Mouse (Mus musculus) midbrain, postnatal 0 days (tissue): ENCODE results near the gene Phox2a. TPM values are rescaled to one million over a fixed set of nuclear protein-coding genes. Genes with fewer than 3 reads are reported as not detected.

Source experiments
- ATAC-seq: fragments of 200-750 bp; cut with Nextera tagmentation; 2 replicates; pipeline ENCODE4 v1.8.0; 2017; ENCODE audit warnings: moderate number of reproducible peaks, mild to moderate bottlenecking, moderate TSS enrichment, moderate library complexity; ENCODE audit not compliant: low FRiP score
- DNase-seq: peaks from one replicate; pipeline ENCODE4 v3.0.0-alpha.2; 2015; ENCODE audit warnings: low spot score
- H3K27ac ChIP-seq: fragments of 300-500 bp; sonication (generic); 2 replicates; pipeline ENCODE4 v1.5.1; 2014; ENCODE audit warnings: low read depth, mild to moderate bottlenecking, low read length, mixed read lengths
- H3K27me3 ChIP-seq: fragments of 300-500 bp; sonication (generic); 2 replicates; pipeline ENCODE4 v1.6.1; 2014; ENCODE audit warnings: low read length, control low read depth, mixed read lengths; ENCODE audit not compliant: insufficient read depth
- H3K36me3 ChIP-seq: fragments of 300-500 bp; sonication (generic); 2 replicates; pipeline ENCODE4 v1.6.1; 2014; ENCODE audit warnings: low read length, control low read depth, mixed read lengths; ENCODE audit not compliant: insufficient read depth
- H3K4me1 ChIP-seq: fragments of 300-500 bp; sonication (generic); 2 replicates; pipeline ENCODE4 v1.6.1; 2014; ENCODE audit warnings: mild to moderate bottlenecking, control low read depth, antibody characterized with exemption, low read length, mixed read lengths; ENCODE audit not compliant: insufficient read depth
- H3K4me2 ChIP-seq: fragments of 300-500 bp; sonication (generic); 2 replicates; pipeline ENCODE4 v1.6.1; 2014; ENCODE audit warnings: low read depth, mild to moderate bottlenecking, low read length, mixed read lengths; ENCODE audit not compliant: poor library complexity, severe bottlenecking
- H3K4me3 ChIP-seq: fragments of 300-500 bp; sonication (generic); 2 replicates; pipeline ENCODE4 v1.5.1; 2014; ENCODE audit warnings: low read depth, mild to moderate bottlenecking, low read length, moderate library complexity
- H3K9ac ChIP-seq: fragments of 300-500 bp; sonication (generic); replicated peaks from 2 replicates; pipeline ENCODE4 v1.6.1; 2014; ENCODE audit warnings: mild to moderate bottlenecking, low read length, moderate library complexity, mixed read lengths; ENCODE audit not compliant: poor library complexity, severe bottlenecking
- H3K9me3 ChIP-seq: fragments of 300-500 bp; sonication (generic); 2 replicates; pipeline ENCODE4 v1.6.1; 2016; ENCODE audit warnings: low read length, control low read depth
- CTCF ChIP-seq: IDR thresholded peaks from 2 replicates; pipeline ENCODE4 v1.5.1; 2016; ENCODE audit warnings: antibody characterized with exemption, mild to moderate bottlenecking
- WGBS: fragments of 180-500 bp; shearing (Covaris S2); extraction: QIAGEN DNeasy Blood & Tissue Kit; methylation state at CpG from one replicate; pipeline ENCODE4 v1.1.7; 2014; 5-methylcytosine and 5-hydroxymethylcytosine counted together
- polyA plus RNA-seq: library from polyadenylated mRNA; unstranded; fragments of >200 nt; fragmentation: Nextera tagmentation; extraction: Ambion mirVana; gene quantifications from 2 replicates; pipeline ENCODE4 v1.2.1, GENCODE M21; 2015
- total RNA-seq: library from RNA; depleted of rRNA; stranded (reverse); fragments of >200 nt; gene quantifications from 2 replicates; pipeline ENCODE4 v1.2.3, GENCODE M21; 2014; rRNA removed

Gene Phox2a
- total and polyA plus RNA-seq, 2 experiments from 2014 or later, result 0.12 to 0.82 TPM

- ATAC-seq, result no peak
Observed at GRCm38 (mm10) chr7:101870629-101871028, 52.5 kb downstream of the Phox2a start, which contains the start of gene Folr1. TSS of gene Folr1 (minus strand) at chr7:101870788.

GRCm38 (mm10) chr7:101871296-101871695, 53.2 kb downstream of the Phox2a start:
- DNase-seq, result no peak
- Histone ChIP-seq H3K27ac (no peak overlapping the region), H3K4me2 (no peak overlapping the region), H3K9ac (no peak overlapping the region), H3K27me3 (no peaks in the 10 kb centered on the region), H3K4me3 (no peak overlapping the region), H3K36me3 (no peaks in the 10 kb centered on the region), H3K9me3 (no peaks in the 10 kb centered on the region), H3K4me1 (no peaks in the 10 kb centered on the region)
- WGBS, result 75% methylated on average over 3 of the region's 3 CpGs
- no peak for TF ChIP-seq CTCF
- no peak for ATAC-seq

More at GRCm38 (mm10) chr7:101870629-101871028, 52.5 kb downstream of the Phox2a start, which contains the start of gene Folr1:
- no peak within 1 kb of the TSS for H3K4me2 ChIP-seq
- no peaks in the 10 kb centered on the region for H3K27me3 ChIP-seq
- WGBS, result 85% methylated on average over 2 of the region's 2 CpGs
- no peak within 1 kb of the TSS for H3K27ac ChIP-seq
- H3K9ac ChIP-seq, result no peak within 1 kb of the TSS
- no peak for DNase-seq
- H3K36me3 ChIP-seq, result no peaks in the 10 kb centered on the region
- no peak for TF ChIP-seq CTCF
- H3K9me3 ChIP-seq, result no peaks in the 10 kb centered on the region
- H3K4me1 ChIP-seq, result no peaks in the 10 kb centered on the region
- no peak within 1 kb of the TSS for H3K4me3 ChIP-seq

Other genes starting within 250 kb of the Phox2a start
- not detected in 2 replicates for gene Art2b, start 232.7 kb upstream of the Phox2a start, total RNA-seq
- not detected in 2 replicates for gene Art2b, start 232.7 kb upstream of the Phox2a start, polyA plus RNA-seq
- gene Clpb, start 154.7 kb upstream of the Phox2a start, total RNA-seq, result 39.7 and 53.1 TPM in 2 replicates
- 33.4 and 43.3 TPM in 2 replicates for gene Clpb, start 154.7 kb upstream of the Phox2a start, polyA plus RNA-seq
- 16.8 and 21.2 TPM in 2 replicates for gene Inppl1, start 19.9 kb downstream of the Phox2a start, total RNA-seq
- gene Inppl1, start 19.9 kb downstream of the Phox2a start, polyA plus RNA-seq, result 5.7 and 8.0 TPM in 2 replicates
- gene Folr2, start 38.9 kb downstream of the Phox2a start, total RNA-seq, result 2.6 and 3.4 TPM in 2 replicates
- 2.3 and 3.5 TPM in 2 replicates for gene Folr2, start 38.9 kb downstream of the Phox2a start, polyA plus RNA-seq
- gene Anapc15, start 45.4 kb downstream of the Phox2a start, total RNA-seq, result 49.9 and 56.9 TPM in 2 replicates
- 62.7 and 68.3 TPM in 2 replicates for gene Anapc15, start 45.4 kb downstream of the Phox2a start, polyA plus RNA-seq
- gene Folr1, start 52.5 kb downstream of the Phox2a start, total RNA-seq, result 4.9 and 11.5 TPM in 2 replicates
- gene Folr1, start 52.5 kb downstream of the Phox2a start, polyA plus RNA-seq, result 3.9 and 4.3 TPM in 2 replicates
- 114 and 127 TPM in 2 replicates for gene Lamtor1, start 87.6 kb downstream of the Phox2a start, total RNA-seq
- 159 and 180 TPM in 2 replicates for gene Lamtor1, start 87.6 kb downstream of the Phox2a start, polyA plus RNA-seq
- 0.38 TPM in 1 of 2 replicates, not detected in the other for gene Tomt, start 88.0 kb downstream of the Phox2a start, total RNA-seq
- 0.23 and 0.32 TPM in 2 replicates for gene Tomt, start 88.0 kb downstream of the Phox2a start, polyA plus RNA-seq
- 3.7 and 6.9 TPM in 2 replicates for gene Lrrc51, start 115.6 kb downstream of the Phox2a start, total RNA-seq
- gene Lrrc51, start 115.6 kb downstream of the Phox2a start, polyA plus RNA-seq, result 7.0 TPM in 2 replicates
- gene Numa1, start 115.8 kb downstream of the Phox2a start, total RNA-seq, result 64.4 and 74.0 TPM in 2 replicates
- 17.9 and 20.6 TPM in 2 replicates for gene Numa1, start 115.8 kb downstream of the Phox2a start, polyA plus RNA-seq
- 7.7 and 12.9 TPM in 2 replicates for gene Il18bp, start 200.4 kb downstream of the Phox2a start, total RNA-seq
- 3.1 and 4.2 TPM in 2 replicates for gene Il18bp, start 200.4 kb downstream of the Phox2a start, polyA plus RNA-seq
- 31.3 and 40.7 TPM in 2 replicates for gene Rnf121, start 247.2 kb downstream of the Phox2a start, total RNA-seq
- gene Rnf121, start 247.2 kb downstream of the Phox2a start, polyA plus RNA-seq, result 22.0 and 23.4 TPM in 2 replicates
- 17.3 and 18.0 TPM in 2 replicates for gene Xndc1, start 247.2 kb downstream of the Phox2a start, total RNA-seq
- 14.6 and 15.5 TPM in 2 replicates for gene Xndc1, start 247.2 kb downstream of the Phox2a start, polyA plus RNA-seq
- gene Xntrpc, start 247.4 kb downstream of the Phox2a start, total RNA-seq, result 2.1 and 2.2 TPM in 2 replicates
- gene Xntrpc, start 247.4 kb downstream of the Phox2a start, polyA plus RNA-seq, result 0.22 and 0.60 TPM in 2 replicates